Mouse (Mus musculus): ENCODE measurements around the gene Gnb3.

DNA sequence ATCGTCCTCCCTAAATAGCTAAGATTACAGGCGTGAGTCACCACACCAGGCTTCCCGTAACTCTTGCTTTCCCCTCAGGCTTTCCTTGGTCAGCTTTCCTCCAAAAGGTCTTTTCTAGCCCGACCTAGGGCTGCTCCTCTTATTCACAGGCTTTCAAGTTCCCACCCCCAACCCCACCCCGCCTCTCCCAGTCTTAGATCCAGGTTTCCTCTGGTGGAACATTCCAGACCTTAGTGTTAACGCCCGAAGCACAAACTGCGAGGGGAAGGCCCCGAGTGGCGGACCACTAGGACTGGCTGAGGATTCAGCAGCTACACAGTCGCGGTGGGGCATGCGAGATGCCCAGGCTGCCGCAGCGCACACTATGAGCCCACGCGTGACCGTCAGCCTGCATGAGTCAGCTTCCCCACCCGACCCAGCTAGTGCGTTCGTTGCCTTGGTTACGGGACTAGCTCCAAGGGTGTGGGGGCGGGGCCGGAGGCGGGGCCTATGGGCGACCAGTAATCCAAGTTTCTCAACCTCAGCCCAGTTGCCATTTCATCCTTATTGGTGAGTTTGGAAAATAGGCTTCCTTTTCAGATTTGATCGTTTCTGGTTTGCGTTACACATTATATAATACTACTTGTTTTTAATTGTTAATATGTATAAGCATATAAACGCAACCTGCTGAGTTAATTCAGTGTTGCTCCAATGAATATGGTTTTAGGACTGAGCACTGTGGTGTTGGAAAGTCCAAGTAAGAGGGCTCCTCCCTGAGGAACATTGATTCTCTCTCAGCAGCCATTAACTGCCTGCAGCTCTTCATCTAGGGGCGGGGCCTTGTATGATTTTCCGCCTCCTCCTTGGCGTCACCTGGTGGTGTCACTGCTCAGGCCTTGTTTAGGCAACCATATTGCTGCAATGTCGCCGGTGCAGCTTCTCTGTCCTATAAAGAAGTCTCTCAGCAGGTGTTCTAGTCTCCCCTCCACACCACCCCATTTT, 34.4 kb downstream of the Gnb3 start:
- peak; percentile 63 for TF ChIP-seq CTCF (IDR thresholded peaks at IDR 0.05; ENCODE audit: low read depth)
- TF ChIP-seq EP300 (optimal IDR thresholded peaks at IDR 0.05), result no peak

Data from stomach, postnatal 0 days (tissue).